Mouse (Mus musculus) liver, adult 2 months (tissue): ENCODE measurements around the gene Fbxl17.

Experiments used
- CTCF ChIP-seq: fragments of 200-500 bp; IDR thresholded peaks from 2 replicates; pipeline ENCODE4 v1.5.1; 2011; ENCODE audit warnings: low read depth, low read length, control low read depth
- POLR2A ChIP-seq: fragments of 200-500 bp; IDR thresholded peaks from 2 replicates; pipeline ENCODE4 v1.6.1; 2011; ENCODE audit warnings: low read length, control low read depth; ENCODE audit not compliant: insufficient read depth; ENCODE audit errors: extremely low read depth

DNA sequence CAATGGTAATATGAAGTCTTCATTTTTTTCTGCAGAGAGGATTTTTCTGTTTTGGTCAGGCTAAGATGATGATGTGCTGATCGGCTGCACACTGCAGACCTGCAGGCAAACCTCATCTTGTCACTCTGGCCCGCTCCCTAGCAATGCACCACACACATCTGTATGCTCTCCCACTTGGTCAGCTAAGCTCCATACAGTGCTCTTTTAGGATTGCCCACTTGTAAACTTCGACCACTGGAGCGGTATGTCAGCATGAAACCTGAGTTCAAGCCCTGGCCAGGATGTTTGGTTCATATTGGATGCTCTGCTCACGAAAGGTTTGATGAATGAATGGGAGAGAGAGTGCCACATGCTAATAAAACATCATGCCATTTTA lies 259.1 kb downstream of the Fbxl17 start:
- no peak for TF ChIP-seq CTCF
- TF ChIP-seq POLR2A: no peak
